ENCODE assay signal across 16 mouse cellular contexts in genomic region chr12:109022966-109023365, GRCm38 (mm10).
"Had no signal": no experiment of that assay in that cellular context is flagged by ENCODE, and none has a peak within 500 bp of the region (broad histone marks: within the 10 kb centered on the region; RNA-seq: fewer than 3 reads in every experiment).

No protein-coding gene starts in this region.

- H3K9me3 ChIP-seq: neural tube, embryonic 13.5 days; neural tube, embryonic 15.5 days; stomach, embryonic 15.5 days had no signal

- H3K4me1 ChIP-seq: stomach, embryonic 15.5 days had no signal

- DNase-seq: retina, postnatal 1 day; right cerebral cortex, adult 18-20 months; right cerebral cortex, postnatal 14 days; right cerebral cortex, postnatal 25 days; right cerebral cortex, postnatal 4 days; spleen, adult 18-20 months; thymus, adult 18-20 months; thymus, adult 2 months; thymus, postnatal 14 days; thymus, postnatal 25 days; thymus, postnatal 36 days; thymus, postnatal 4 days had no signal

- H3K27me3 ChIP-seq: neural tube, embryonic 13.5 days; neural tube, embryonic 15.5 days; stomach, embryonic 15.5 days had no signal

- H3K9ac ChIP-seq: neural tube, embryonic 13.5 days; neural tube, embryonic 15.5 days; stomach, embryonic 15.5 days had no signal

- H3K4me3 ChIP-seq: neural tube, embryonic 13.5 days; neural tube, embryonic 15.5 days; stomach, embryonic 15.5 days had no signal

- H3K36me3 ChIP-seq: neural tube, embryonic 13.5 days; neural tube, embryonic 15.5 days; stomach, embryonic 15.5 days had no signal

- H3K4me2 ChIP-seq: neural tube, embryonic 13.5 days; neural tube, embryonic 15.5 days; stomach, embryonic 15.5 days had no signal

- H3K27ac ChIP-seq: neural tube, embryonic 13.5 days; neural tube, embryonic 15.5 days; stomach, embryonic 15.5 days; stomach, postnatal 0 days had no signal
